ENCODE assay signal across 21 mouse cellular contexts in the genomic region with DNA sequence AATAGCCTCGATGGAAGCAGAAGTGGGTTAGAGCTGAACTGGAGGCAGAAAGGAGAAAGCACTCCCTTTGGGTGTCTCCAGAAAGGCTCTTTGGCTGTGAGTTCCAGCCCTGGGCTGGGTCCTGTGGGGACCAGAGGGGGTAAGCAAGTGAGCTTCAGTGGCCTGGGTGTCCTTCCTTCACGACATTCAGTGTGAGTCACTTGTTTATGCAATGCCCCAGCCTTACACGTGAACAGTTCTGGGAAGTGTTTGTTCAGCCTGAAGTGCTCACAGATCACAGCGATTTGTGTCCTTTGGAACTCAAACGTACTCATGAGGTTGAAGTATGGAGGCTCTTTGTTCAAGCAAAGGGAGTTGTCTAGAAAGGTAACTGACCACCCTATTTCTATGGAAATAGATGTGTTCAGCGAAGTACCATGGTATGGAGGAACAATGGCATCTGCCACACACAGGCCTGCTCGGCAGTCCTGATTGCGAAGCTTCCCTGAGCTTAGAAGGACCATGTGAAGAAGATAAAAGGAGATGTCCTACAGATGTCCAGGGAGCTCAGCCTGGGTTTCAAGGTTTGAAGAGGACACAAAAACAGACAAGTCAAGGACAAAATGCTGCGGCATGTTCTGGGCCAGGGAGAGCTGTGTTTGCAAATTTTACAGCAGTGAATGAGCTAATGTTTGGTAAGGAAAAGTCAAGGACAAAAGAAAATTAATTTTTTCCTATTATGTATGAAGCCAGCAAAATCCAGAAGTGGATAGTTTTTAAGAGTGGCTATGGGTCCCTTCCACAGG. TPM values are rescaled to one million over a fixed set of nuclear protein-coding genes. Genes with fewer than 3 reads are reported as not detected.
DNase-seq lines count a peak whose midpoint lies in the region.
"Had no signal": no experiment of that assay in that cellular context is flagged by ENCODE, and none has a peak within 500 bp of the region (broad histone marks: within the 10 kb centered on the region; RNA-seq: fewer than 3 reads in every experiment).

No protein-coding gene starts in this region.

- no peak overlapping the region for H3K27ac ChIP-seq in forebrain, embryonic 10.5 days
- H3K27ac ChIP-seq: embryonic facial prominence, embryonic 10.5 days; heart, adult 2 months; heart, embryonic 15.5 days; hindbrain, embryonic 13.5 days had no signal

- H3K27me3 ChIP-seq in forebrain, embryonic 10.5 days (ENCODE audit: poor library complexity, severe bottlenecking), result no peaks in the 10 kb centered on the region
- H3K27me3 ChIP-seq: CH12.LX; heart, embryonic 15.5 days; hindbrain, embryonic 13.5 days had no signal

- no peaks in the 10 kb centered on the region for H3K36me3 ChIP-seq in forebrain, embryonic 10.5 days (replicated peaks)
- H3K36me3 ChIP-seq: embryonic facial prominence, embryonic 10.5 days; heart, embryonic 15.5 days; hindbrain, embryonic 13.5 days had no signal

- H3K4me1 ChIP-seq in forebrain, embryonic 10.5 days, result no peaks in the 10 kb centered on the region
- H3K4me1 ChIP-seq: embryonic facial prominence, embryonic 10.5 days; heart, embryonic 15.5 days; hindbrain, embryonic 13.5 days had no signal

- WGBS in forebrain, embryonic 10.5 days, result 91% methylated on average over 9 of the region's 9 CpGs

- no peak overlapping the region for H3K4me3 ChIP-seq in forebrain, embryonic 10.5 days
- H3K4me3 ChIP-seq: embryonic facial prominence, embryonic 10.5 days; erythroblast, embryonic 14.5 days; heart, adult 2 months; heart, embryonic 15.5 days; hindbrain, embryonic 13.5 days had no signal

- peak; percentile 21 to 31 for DNase-seq in lung, adult 18-20 months
- DNase-seq in lung, postnatal 10 days, result no peak
- DNase-seq in ZHBTc4 (ENCODE audit: low read depth, low spot score), result peak; percentile 43
- peak; percentile 53 for DNase-seq in adrenal gland, adult 8-10 months
- peak; percentile 40 to 44 for DNase-seq in adrenal gland, postnatal 36 days
- no peak for DNase-seq in gastrocnemius, postnatal 25 days
- no peak for DNase-seq in forebrain, embryonic 10.5 days (ENCODE audit: extremely low spot score, low spot score)
- DNase-seq: cerebellum, adult 2 months; cerebellum, postnatal 10 days; gastrocnemius, postnatal 10 days; heart, adult 2 months; heart, postnatal 14 days had no signal

- no peaks in the 10 kb centered on the region for H3K9me3 ChIP-seq in forebrain, embryonic 10.5 days
- H3K9me3 ChIP-seq: embryonic facial prominence, embryonic 10.5 days; heart, embryonic 15.5 days; hindbrain, embryonic 13.5 days had no signal

RNA-seq across cellular contexts. Expression of a gene that starts 53.1 kb away (rescaled TPM):
- total RNA-seq in adrenal gland, adult 8-10 months (2022), result not detected
- under 1 TPM in 1 of 2 experiments, not detected in 1; 0.26 TPM for total RNA-seq in adrenal gland, postnatal 36 days (2021)
- under 1 TPM in 1 of 2 experiments, not detected in 1; 0.13 TPM for total RNA-seq in gastrocnemius, postnatal 25 days (2021)
- not detected in 2 replicates for polyA plus RNA-seq in forebrain, embryonic 10.5 days (2016; fragmentation: Nextera tagmentation; extraction: Ambion mirVana)
- total RNA-seq: hematopoietic stem cell, adult 5-6 weeks had no signal
- polyA plus RNA-seq: cerebellum, adult 2 months; embryonic facial prominence, embryonic 10.5 days; embryonic facial prominence, embryonic 14.5 days; frontal cortex, adult 2 months; heart, embryonic 11.5 days had no signal

Comparison
In these comparisons a context has a peak if more than half of its experiments do, and no peak if none do; other contexts are left out.
1. DNase-seq: peak in lung, adult 18-20 months (2 of 2), ZHBTc4 (single experiment), adrenal gland, adult 8-10 months (single experiment) and adrenal gland, postnatal 36 days (2 of 2); none in lung, postnatal 10 days (single experiment), gastrocnemius, postnatal 25 days (single experiment) and forebrain, embryonic 10.5 days (single experiment).